Mouse (Mus musculus) midbrain, postnatal 0 days (tissue): ENCODE measurements around the gene Fbf1. TPM values are rescaled to one million over a fixed set of nuclear protein-coding genes. Genes with fewer than 3 reads are reported as not detected.

ENCODE experiments used
- ATAC-seq: fragments of 200-750 bp; cut with Nextera tagmentation; 2 replicates; pipeline ENCODE4 v1.8.0; 2017; ENCODE audit warnings: moderate number of reproducible peaks, mild to moderate bottlenecking, moderate TSS enrichment, moderate library complexity; ENCODE audit not compliant: low FRiP score
- DNase-seq: peaks from one replicate; pipeline ENCODE4 v3.0.0-alpha.2; 2015; ENCODE audit warnings: low spot score
- H3K27ac ChIP-seq: fragments of 300-500 bp; sonication (generic); 2 replicates; pipeline ENCODE4 v1.5.1; 2014; ENCODE audit warnings: low read depth, mild to moderate bottlenecking, low read length, mixed read lengths
- H3K27me3 ChIP-seq: fragments of 300-500 bp; sonication (generic); 2 replicates; pipeline ENCODE4 v1.6.1; 2014; ENCODE audit warnings: low read length, control low read depth, mixed read lengths; ENCODE audit not compliant: insufficient read depth
- H3K36me3 ChIP-seq: fragments of 300-500 bp; sonication (generic); 2 replicates; pipeline ENCODE4 v1.6.1; 2014; ENCODE audit warnings: low read length, control low read depth, mixed read lengths; ENCODE audit not compliant: insufficient read depth
- H3K4me1 ChIP-seq: fragments of 300-500 bp; sonication (generic); 2 replicates; pipeline ENCODE4 v1.6.1; 2014; ENCODE audit warnings: mild to moderate bottlenecking, control low read depth, antibody characterized with exemption, low read length, mixed read lengths; ENCODE audit not compliant: insufficient read depth
- H3K4me2 ChIP-seq: fragments of 300-500 bp; sonication (generic); 2 replicates; pipeline ENCODE4 v1.6.1; 2014; ENCODE audit warnings: low read depth, mild to moderate bottlenecking, low read length, mixed read lengths; ENCODE audit not compliant: poor library complexity, severe bottlenecking
- H3K4me3 ChIP-seq: fragments of 300-500 bp; sonication (generic); 2 replicates; pipeline ENCODE4 v1.5.1; 2014; ENCODE audit warnings: low read depth, mild to moderate bottlenecking, low read length, moderate library complexity
- H3K9ac ChIP-seq: fragments of 300-500 bp; sonication (generic); replicated peaks from 2 replicates; pipeline ENCODE4 v1.6.1; 2014; ENCODE audit warnings: mild to moderate bottlenecking, low read length, moderate library complexity, mixed read lengths; ENCODE audit not compliant: poor library complexity, severe bottlenecking
- H3K9me3 ChIP-seq: fragments of 300-500 bp; sonication (generic); 2 replicates; pipeline ENCODE4 v1.6.1; 2016; ENCODE audit warnings: low read length, control low read depth
- CTCF ChIP-seq: IDR thresholded peaks from 2 replicates; pipeline ENCODE4 v1.5.1; 2016; ENCODE audit warnings: antibody characterized with exemption, mild to moderate bottlenecking
- WGBS: fragments of 180-500 bp; shearing (Covaris S2); extraction: QIAGEN DNeasy Blood & Tissue Kit; methylation state at CpG from one replicate; pipeline ENCODE4 v1.1.7; 2014; 5-methylcytosine and 5-hydroxymethylcytosine counted together
- polyA plus RNA-seq: library from polyadenylated mRNA; unstranded; fragments of >200 nt; fragmentation: Nextera tagmentation; extraction: Ambion mirVana; gene quantifications from 2 replicates; pipeline ENCODE4 v1.2.1, GENCODE M21; 2015
- total RNA-seq: library from RNA; depleted of rRNA; stranded (reverse); fragments of >200 nt; gene quantifications from 2 replicates; pipeline ENCODE4 v1.2.3, GENCODE M21; 2014

Gene Fbf1
- total and polyA plus RNA-seq, 2 experiments from 2014 or later, result 43.7 to 83.0 TPM

- Histone ChIP-seq H3K4me2 (no peak overlapping the region), H3K27ac (no peak overlapping the region), H3K27me3 (no peaks in the 10 kb centered on the region), H3K36me3 (peaks cover 26% of the 10 kb centered on the region), H3K4me1 (peaks cover 3% of the 10 kb centered on the region; the same call in 1 of the 2 replicates), H3K4me3 (no peak overlapping the region), H3K9ac (no peak overlapping the region), H3K9me3 (no peaks in the 10 kb centered on the region)
- no peak for DNase-seq
- WGBS, result 29% methylated on average over 9 of the region's 9 CpGs
- no peak for ATAC-seq
- TF ChIP-seq CTCF, result no peak
Observed at GRCm38 (mm10) chr11:116163002-116163401, 5.0 kb downstream of the Fbf1 start.

- no peak for DNase-seq
- H3K27ac ChIP-seq, result no peak overlapping the region
- 66% methylated on average over 10 of the region's 10 CpGs for WGBS
Observed at GRCm38 (mm10) chr11:116162146-116162545, 5.8 kb downstream of the Fbf1 start.

DNA sequence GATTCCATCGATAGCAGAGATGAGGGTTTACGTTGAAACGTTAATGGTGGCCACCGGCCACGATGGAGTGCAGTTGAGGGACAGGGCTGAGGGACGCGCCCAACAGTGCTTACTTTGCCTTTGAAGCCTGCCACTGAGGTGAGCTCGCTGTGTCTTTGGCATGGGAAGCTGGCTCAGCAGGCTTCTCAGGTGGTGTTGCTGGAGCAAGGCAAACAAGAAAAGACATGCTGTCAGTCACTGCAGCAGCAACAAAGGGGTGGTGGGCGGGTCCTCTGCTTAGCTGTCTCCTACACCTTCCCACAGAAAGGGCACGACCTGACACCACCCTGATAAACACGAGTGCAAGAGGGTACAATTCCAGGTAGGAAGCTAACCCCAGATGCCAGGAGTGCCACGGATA is 6.7 kb downstream of the Fbf1 start:
- Histone ChIP-seq H3K36me3 (peaks cover 31% of the 10 kb centered on the region), H3K4me2 (no peak overlapping the region), H3K9me3 (no peaks in the 10 kb centered on the region), H3K4me1 (no peaks in the 10 kb centered on the region), H3K4me3 (no peak overlapping the region), H3K9ac (no peak overlapping the region), H3K27ac (no peak overlapping the region), H3K27me3 (no peaks in the 10 kb centered on the region)
- 72% methylated on average over 12 of the region's 12 CpGs for WGBS
- no peak for TF ChIP-seq CTCF
- DNase-seq, result no peak
- no peak for ATAC-seq

More at GRCm38 (mm10) chr11:116162146-116162545, 5.8 kb downstream of the Fbf1 start:
- Histone ChIP-seq H3K9ac (no peak overlapping the region), H3K36me3 (peaks cover 31% of the 10 kb centered on the region), H3K4me2 (no peak overlapping the region), H3K9me3 (no peaks in the 10 kb centered on the region), H3K4me1 (peaks cover 3% of the 10 kb centered on the region; the same call in 1 of the 2 replicates), H3K27me3 (no peaks in the 10 kb centered on the region), H3K4me3 (no peak overlapping the region)
- no peak for ATAC-seq
- TF ChIP-seq CTCF, result no peak

- ATAC-seq, result no peak
- Histone ChIP-seq H3K4me2 (no peak overlapping the region), H3K27ac (no peak overlapping the region), H3K9ac (no peak overlapping the region), H3K9me3 (no peaks in the 10 kb centered on the region), H3K4me1 (no peaks in the 10 kb centered on the region), H3K36me3 (peaks cover 92% of the 10 kb centered on the region), H3K27me3 (no peaks in the 10 kb centered on the region), H3K4me3 (no peak overlapping the region)
- TF ChIP-seq CTCF, result no peak
- DNase-seq, result no peak
- 100% methylated on average over 2 of the region's 2 CpGs for WGBS
Observed at GRCm38 (mm10) chr11:116150960-116151359, 17.0 kb downstream of the Fbf1 start.

DNA sequence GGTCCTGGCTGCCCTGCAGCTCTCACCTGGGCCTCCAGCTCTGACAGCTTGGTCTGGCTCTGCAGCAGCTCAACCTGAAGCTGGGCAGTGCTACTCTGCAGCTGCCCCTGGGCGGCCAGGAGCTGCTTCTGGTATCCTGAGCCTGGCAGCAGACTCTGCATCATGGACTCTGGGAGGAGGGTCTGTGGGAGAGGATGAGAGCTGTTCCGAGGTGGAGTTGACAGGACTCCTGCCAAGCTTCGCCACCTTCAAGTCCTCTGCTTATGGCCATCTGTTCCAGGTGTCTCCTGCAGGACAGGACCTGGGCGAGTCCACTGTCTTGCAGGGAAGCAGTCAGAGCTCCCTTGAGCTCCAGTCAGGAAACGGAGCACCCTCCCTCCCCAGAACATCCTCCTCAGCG is 18.6 kb downstream of the Fbf1 start:
- H3K36me3 ChIP-seq, result peaks cover 91% of the 10 kb centered on the region
- ATAC-seq, result no peak
- DNase-seq, result no peak
- H3K9ac ChIP-seq, result no peak overlapping the region
- H3K4me1 ChIP-seq, result no peaks in the 10 kb centered on the region
- no peak for TF ChIP-seq CTCF
- H3K27ac ChIP-seq, result no peak overlapping the region
- H3K27me3 ChIP-seq, result no peaks in the 10 kb centered on the region
- H3K4me3 ChIP-seq, result no peak overlapping the region
- 86% methylated on average over 6 of the region's 6 CpGs for WGBS
- H3K9me3 ChIP-seq, result no peaks in the 10 kb centered on the region
- no peak overlapping the region for H3K4me2 ChIP-seq

DNA sequence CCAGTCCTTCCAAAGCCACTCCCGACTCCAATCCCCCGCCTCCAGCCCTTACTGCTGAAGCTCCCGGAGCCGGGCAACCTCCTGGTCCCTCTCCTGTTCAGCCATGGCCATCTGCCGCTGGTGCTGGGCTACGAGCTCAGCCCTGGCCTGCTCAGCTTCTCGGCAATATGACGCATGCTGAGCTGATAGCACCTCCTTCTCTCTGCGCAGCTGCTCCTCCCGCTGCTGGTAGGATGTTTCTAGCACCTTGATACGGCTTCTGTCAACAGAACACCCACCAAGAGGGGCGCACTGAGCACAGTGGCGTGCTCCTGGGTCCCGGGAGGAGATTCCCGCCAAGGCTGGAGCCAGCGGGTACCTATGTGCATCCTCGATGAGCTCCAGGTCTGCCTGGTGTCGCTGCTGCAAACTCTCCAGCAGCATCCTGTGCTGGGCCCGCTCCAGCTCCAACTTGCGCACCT is 19.2 kb downstream of the Fbf1 start:
- ATAC-seq (0 out of 2 replicates have a peak, but pooled peaks have one; percentile 3), DNase-seq (peak; percentile 66)
- WGBS, result 70% methylated on average over 20 of the region's 20 CpGs
- Histone ChIP-seq H3K9me3 (no peaks in the 10 kb centered on the region), H3K27ac (no peak overlapping the region), H3K9ac (no peak overlapping the region), H3K27me3 (no peaks in the 10 kb centered on the region), H3K4me2 (no peak overlapping the region), H3K36me3 (peaks cover 89% of the 10 kb centered on the region), H3K4me1 (no peaks in the 10 kb centered on the region), H3K4me3 (no peak overlapping the region)
- no peak for TF ChIP-seq CTCF
